Mouse (Mus musculus) embryonic facial prominence, embryonic 12.5 days (tissue): ENCODE measurements around the gene Arl15. TPM values are rescaled to one million over a fixed set of nuclear protein-coding genes. Genes with fewer than 3 reads are reported as not detected.

Experiments
- ATAC-seq: fragments of 200-750 bp; cut with Nextera tagmentation; 2 replicates; pipeline ENCODE4 v1.8.0; 2017; ENCODE audit not compliant: insufficient number of reproducible peaks, insufficient read depth, low FRiP score, low TSS enrichment
- H3K27ac ChIP-seq: fragments of 300-500 bp; sonication (generic); 2 replicates; pipeline ENCODE4 v1.5.1; 2016; ENCODE audit warnings: mild to moderate bottlenecking
- H3K27me3 ChIP-seq: fragments of 300-500 bp; sonication (generic); 2 replicates; pipeline ENCODE4 v1.6.1; 2016; ENCODE audit warnings: mild to moderate bottlenecking, moderate library complexity
- H3K36me3 ChIP-seq: fragments of 300-500 bp; sonication (generic); 2 replicates; pipeline ENCODE4 v1.6.1; 2016; ENCODE audit warnings: mild to moderate bottlenecking
- H3K4me1 ChIP-seq: fragments of 300-500 bp; sonication (generic); 2 replicates; pipeline ENCODE4 v1.6.1; 2016
- H3K4me2 ChIP-seq: fragments of 300-500 bp; sonication (generic); replicated peaks from 2 replicates; pipeline ENCODE4 v1.6.1; 2016; ENCODE audit warnings: mild to moderate bottlenecking, moderate library complexity
- H3K4me3 ChIP-seq: fragments of 300-500 bp; sonication (generic); 2 replicates; pipeline ENCODE4 v1.5.1; 2016; ENCODE audit warnings: mild to moderate bottlenecking
- H3K9ac ChIP-seq: fragments of 300-500 bp; sonication (generic); 2 replicates; pipeline ENCODE4 v1.6.1; 2016; ENCODE audit warnings: mild to moderate bottlenecking, moderate library complexity
- H3K9me3 ChIP-seq: fragments of 300-500 bp; sonication (generic); 2 replicates; pipeline ENCODE4 v1.6.1; 2016; ENCODE audit warnings: mild to moderate bottlenecking, moderate library complexity
- WGBS: fragments of 180-500 bp; shearing (Covaris S2); methylation state at CpG from one replicate; pipeline ENCODE4 v1.1.7; 2016; 5-methylcytosine and 5-hydroxymethylcytosine counted together
- polyA plus RNA-seq: library from polyadenylated mRNA; unstranded; fragments of >200 nt; fragmentation: Nextera tagmentation; extraction: Ambion mirVana; gene quantifications from 2 replicates; pipeline ENCODE4 v1.2.1, GENCODE M21; 2016

Gene Arl15
- polyA plus RNA-seq, 1 experiment from 2014 or later = 15.0 TPM

GRCm38 (mm10) chr13:114144052-114145046 is 350.0 kb downstream of the Arl15 start:
- H3K4me1 ChIP-seq = peaks cover 2% of the 10 kb centered on the region; the same call in 1 of the 2 replicates
- H3K36me3 ChIP-seq = no peaks in the 10 kb centered on the region
- H3K9ac ChIP-seq = no peak overlapping the region
- ATAC-seq = no peak
- H3K4me2 ChIP-seq = no peak overlapping the region
- H3K27me3 ChIP-seq = no peaks in the 10 kb centered on the region
- no peak overlapping the region for H3K4me3 ChIP-seq
- no peak overlapping the region for H3K27ac ChIP-seq
- H3K9me3 ChIP-seq = no peaks in the 10 kb centered on the region
- 71% methylated on average over 15 of the region's 15 CpGs for WGBS

GRCm38 (mm10) chr13:114145249-114145648 is 350.9 kb downstream of the Arl15 start:
- H3K4me3 ChIP-seq = no peak overlapping the region
- no peak for ATAC-seq
- no peak overlapping the region for H3K27ac ChIP-seq
- H3K9ac ChIP-seq = no peak overlapping the region
- H3K36me3 ChIP-seq = no peaks in the 10 kb centered on the region
- H3K4me2 ChIP-seq = no peak overlapping the region
- WGBS = 82% methylated on average over 8 of the region's 8 CpGs
- no peaks in the 10 kb centered on the region for H3K4me1 ChIP-seq
- H3K9me3 ChIP-seq = no peaks in the 10 kb centered on the region
- H3K27me3 ChIP-seq = no peaks in the 10 kb centered on the region

- peaks cover 5% of the 10 kb centered on the region; the same call in 1 of the 2 replicates for H3K36me3 ChIP-seq
- no peak overlapping the region for H3K27ac ChIP-seq
- H3K4me1 ChIP-seq = no peaks in the 10 kb centered on the region
- 88% methylated on average over 16 of the region's 16 CpGs for WGBS
- no peaks in the 10 kb centered on the region for H3K27me3 ChIP-seq
- no peak overlapping the region for H3K4me3 ChIP-seq
- H3K9ac ChIP-seq = no peak overlapping the region
- no peak for ATAC-seq
- H3K9me3 ChIP-seq = no peaks in the 10 kb centered on the region
- no peak overlapping the region for H3K4me2 ChIP-seq
Measured at GRCm38 (mm10) chr13:114150856-114151697, 356.8 kb downstream of the Arl15 start.

- Histone ChIP-seq H3K4me1 (no peaks in the 10 kb centered on the region), H3K9me3 (no peaks in the 10 kb centered on the region), H3K4me2 (no peak overlapping the region), H3K36me3 (peaks cover 5% of the 10 kb centered on the region; the same call in 1 of the 2 replicates), H3K27me3 (no peaks in the 10 kb centered on the region), H3K9ac (no peak overlapping the region), H3K4me3 (no peak overlapping the region), H3K27ac (no peak overlapping the region)
- 84% methylated on average over 10 of the region's 10 CpGs for WGBS
- no peak for ATAC-seq
Measured at GRCm38 (mm10) chr13:114151698-114152069, 357.4 kb downstream of the Arl15 start.

GRCm38 (mm10) chr13:114156689-114157088 is 362.4 kb downstream of the Arl15 start:
- Histone ChIP-seq H3K4me3 (no peak overlapping the region), H3K27ac (no peak overlapping the region), H3K27me3 (no peaks in the 10 kb centered on the region), H3K9me3 (no peaks in the 10 kb centered on the region), H3K36me3 (peaks cover 5% of the 10 kb centered on the region; the same call in 1 of the 2 replicates), H3K4me2 (no peak overlapping the region), H3K4me1 (peaks cover 6% of the 10 kb centered on the region; the same call in 1 of the 2 replicates), H3K9ac (no peak overlapping the region)
- no peak for ATAC-seq
- 62% methylated on average over 12 of the region's 12 CpGs for WGBS

GRCm38 (mm10) chr13:114158111-114158730 is 363.9 kb downstream of the Arl15 start:
- peaks cover 6% of the 10 kb centered on the region; the same call in 1 of the 2 replicates for H3K4me1 ChIP-seq
- H3K9me3 ChIP-seq = no peaks in the 10 kb centered on the region
- H3K4me2 ChIP-seq = no peak overlapping the region
- H3K36me3 ChIP-seq = peaks cover 5% of the 10 kb centered on the region; the same call in 1 of the 2 replicates
- no peak overlapping the region for H3K27ac ChIP-seq
- H3K4me3 ChIP-seq = no peak overlapping the region
- ATAC-seq = no peak
- WGBS = 83% methylated on average over 9 of the region's 9 CpGs
- H3K9ac ChIP-seq = no peak overlapping the region
- H3K27me3 ChIP-seq = no peaks in the 10 kb centered on the region

- H3K27ac ChIP-seq = no peak overlapping the region
- no peak overlapping the region for H3K4me3 ChIP-seq
- no peaks in the 10 kb centered on the region for H3K27me3 ChIP-seq
- no peaks in the 10 kb centered on the region for H3K9me3 ChIP-seq
- H3K4me1 ChIP-seq = peaks cover 6% of the 10 kb centered on the region; the same call in 1 of the 2 replicates
- WGBS = 57% methylated on average over 13 of the region's 13 CpGs
- no peak overlapping the region for H3K9ac ChIP-seq
- H3K36me3 ChIP-seq = peaks cover 2% of the 10 kb centered on the region; the same call in 1 of the 2 replicates
- H3K4me2 ChIP-seq = no peak overlapping the region
- ATAC-seq = 0 out of 2 replicates have a peak, but pooled peaks have one; percentile 56
Measured at GRCm38 (mm10) chr13:114159634-114160391, 365.5 kb downstream of the Arl15 start.

GRCm38 (mm10) chr13:114162753-114163152 is 368.4 kb downstream of the Arl15 start:
- no peak for ATAC-seq
- H3K27me3 ChIP-seq = no peaks in the 10 kb centered on the region
- WGBS = 58% methylated on average over 4 of the region's 4 CpGs
- no peaks in the 10 kb centered on the region for H3K9me3 ChIP-seq
- H3K4me2 ChIP-seq = no peak overlapping the region
- H3K9ac ChIP-seq = no peak overlapping the region
- H3K4me1 ChIP-seq = peaks cover 16% of the 10 kb centered on the region; the same call in 1 of the 2 replicates
- H3K36me3 ChIP-seq = no peaks in the 10 kb centered on the region
- no peak overlapping the region for H3K27ac ChIP-seq
- H3K4me3 ChIP-seq = no peak overlapping the region

- no peak for ATAC-seq
- Histone ChIP-seq H3K4me3 (no peak overlapping the region), H3K27ac (no peak overlapping the region), H3K27me3 (no peaks in the 10 kb centered on the region), H3K9ac (no peak overlapping the region), H3K9me3 (no peaks in the 10 kb centered on the region), H3K36me3 (no peaks in the 10 kb centered on the region), H3K4me2 (no peak overlapping the region), H3K4me1 (peaks cover 10% of the 10 kb centered on the region; the same call in 1 of the 2 replicates)
- WGBS = 69% methylated on average over 7 of the region's 7 CpGs
Measured at GRCm38 (mm10) chr13:114165616-114166015, 371.3 kb downstream of the Arl15 start.

GRCm38 (mm10) chr13:114166439-114167183 is 372.3 kb downstream of the Arl15 start:
- 42% methylated on average over 12 of the region's 12 CpGs for WGBS
- no peaks in the 10 kb centered on the region for H3K36me3 ChIP-seq
- H3K9me3 ChIP-seq = no peaks in the 10 kb centered on the region
- no peak overlapping the region for H3K9ac ChIP-seq
- peak; percentile 43; the same call in 1 of the 2 replicates for ATAC-seq
- H3K4me3 ChIP-seq = no peak overlapping the region
- peaks cover 10% of the 10 kb centered on the region; the same call in 1 of the 2 replicates for H3K4me1 ChIP-seq
- H3K4me2 ChIP-seq = no peak overlapping the region
- H3K27ac ChIP-seq = no peak overlapping the region
- no peaks in the 10 kb centered on the region for H3K27me3 ChIP-seq
